Mouse (Mus musculus) testis, adult 2 months (tissue): ENCODE measurements around the gene Esp1. TPM values are rescaled to one million over a fixed set of nuclear protein-coding genes. Genes with fewer than 3 reads are reported as not detected.
"Not testable (repeated sequence)": the region's sequence is repeated elsewhere in the genome, so short reads cannot be mapped to it uniquely, and the experiment has no call there.

Experiments
- H3K27ac ChIP-seq: fragments of 200-500 bp; 2 replicates; pipeline ENCODE4 v1.5.1; 2012; ENCODE audit warnings: low read depth, low read length; ENCODE audit not compliant: control insufficient read depth, insufficient read depth
- H3K27me3 ChIP-seq: fragments of 200-500 bp; 2 replicates; pipeline ENCODE4 v1.6.1; 2012; ENCODE audit warnings: mild to moderate bottlenecking, low read length, moderate library complexity; ENCODE audit not compliant: control insufficient read depth, insufficient read depth
- H3K36me3 ChIP-seq: fragments of 200-500 bp; 2 replicates; pipeline ENCODE4 v1.6.1; 2012; ENCODE audit warnings: mild to moderate bottlenecking, low read length; ENCODE audit not compliant: control insufficient read depth, insufficient read depth
- H3K4me1 ChIP-seq: fragments of 200-500 bp; 2 replicates; pipeline ENCODE4 v1.6.1; 2012; ENCODE audit warnings: low read length; ENCODE audit not compliant: control insufficient read depth, insufficient read depth
- H3K4me3 ChIP-seq: fragments of 200-500 bp; 2 replicates; pipeline ENCODE4 v1.5.1; 2012; ENCODE audit warnings: low read depth, mild to moderate bottlenecking, low read length, moderate library complexity, mixed read lengths; ENCODE audit not compliant: control insufficient read depth
- CTCF ChIP-seq: fragments of 200-500 bp; IDR thresholded peaks from 2 replicates; pipeline ENCODE4 v1.5.1; 2012; ENCODE audit warnings: low read depth, mild to moderate bottlenecking, inconsistent platforms, low read length, moderate library complexity; ENCODE audit not compliant: control insufficient read depth, insufficient read depth, insufficient replicate concordance
- POLR2A ChIP-seq: fragments of 200-500 bp; IDR thresholded peaks from 2 replicates; pipeline ENCODE4 v1.6.1; 2012; ENCODE audit warnings: low read depth, mild to moderate bottlenecking, inconsistent platforms, low read length, moderate library complexity; ENCODE audit not compliant: control insufficient read depth
- polyA plus RNA-seq: library from polyadenylated mRNA; depleted of rRNA; stranded (reverse); fragments of >200 nt; gene quantifications from 2 replicates; pipeline ENCODE4 v1.2.3, GENCODE M21; 2012; rRNA removed

Gene Esp1
- not detected in 2 replicates for polyA plus RNA-seq

DNA sequence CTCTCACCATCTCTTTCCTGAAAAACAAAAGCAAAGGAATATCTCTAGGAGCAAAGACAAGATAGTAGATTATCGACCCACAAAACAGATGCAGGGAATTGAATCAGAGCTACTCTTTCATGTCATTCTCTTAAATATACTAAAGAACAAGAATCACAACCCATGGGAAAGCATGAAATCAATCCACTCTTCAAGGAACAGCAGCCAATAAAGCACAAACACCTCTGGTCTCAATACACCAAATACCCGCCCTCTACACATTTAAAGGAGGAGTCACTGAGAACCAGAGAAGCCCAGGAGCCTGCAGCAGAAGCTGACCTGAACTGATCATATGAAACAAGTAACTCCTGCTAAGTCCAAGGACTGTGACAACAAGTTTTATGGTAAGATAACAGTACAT lies at the start of gene Esp1:
Gene Esp1 (plus strand): TSS at position 301 of the 400 bp plus-strand sequence.
- H3K36me3 ChIP-seq = no peaks in the 10 kb centered on the region
- no peak for TF ChIP-seq CTCF
- TF ChIP-seq POLR2A = no peak
- no peaks in the 10 kb centered on the region for H3K4me1 ChIP-seq
- no peak within 1 kb of the TSS for H3K4me3 ChIP-seq
- no peaks in the 10 kb centered on the region for H3K27me3 ChIP-seq
- H3K27ac ChIP-seq = no peak within 1 kb of the TSS

DNA sequence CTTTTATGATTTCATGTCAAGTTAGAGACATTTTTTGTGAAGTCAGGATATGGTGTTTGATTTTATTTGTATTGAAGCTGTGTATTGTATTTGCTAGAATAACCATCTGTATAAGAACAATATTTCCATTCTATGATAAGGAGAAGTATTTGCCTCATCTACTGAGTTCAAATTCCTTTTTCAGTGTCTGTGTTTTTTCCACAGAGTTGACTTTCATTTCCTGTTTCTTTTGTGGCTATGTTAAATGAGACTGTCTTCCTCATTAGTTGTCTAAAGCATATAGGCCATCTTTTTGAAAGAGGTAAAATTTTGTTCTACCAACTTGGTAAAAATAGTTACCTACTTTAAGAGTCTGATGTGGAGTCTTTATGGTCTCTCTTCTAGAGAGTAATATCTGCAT lies 10.6 kb upstream of the Esp1 start:
- Histone ChIP-seq H3K27ac (no peak overlapping the region), H3K36me3 (no peaks in the 10 kb centered on the region), H3K27me3 (no peaks in the 10 kb centered on the region), H3K4me3 (no peak overlapping the region), H3K4me1 (no peaks in the 10 kb centered on the region)
- TF ChIP-seq POLR2A (no peak), CTCF (no peak)

DNA sequence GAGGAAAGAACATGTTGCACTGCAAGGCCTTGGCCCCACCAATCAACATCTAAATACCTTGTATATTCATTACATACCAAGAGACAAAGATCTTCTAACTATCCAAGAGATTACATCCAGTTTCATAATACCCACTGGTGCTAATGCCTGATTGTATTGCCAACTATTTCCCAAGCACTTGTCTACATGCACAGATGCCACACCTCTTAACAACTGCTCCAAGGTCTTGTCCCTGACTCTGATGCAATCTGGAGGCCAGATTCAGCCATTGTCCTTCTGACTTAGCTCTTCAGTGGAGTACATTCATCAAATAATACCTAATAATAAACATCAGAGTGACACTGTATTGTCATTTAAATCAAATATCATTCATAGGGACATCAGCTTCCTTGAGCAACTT lies 9.9 kb upstream of the Esp1 start:
- H3K27ac ChIP-seq, H3K4me3 ChIP-seq, H3K36me3 ChIP-seq, H3K4me1 ChIP-seq, H3K27me3 ChIP-seq: not testable (repeated sequence)

DNA sequence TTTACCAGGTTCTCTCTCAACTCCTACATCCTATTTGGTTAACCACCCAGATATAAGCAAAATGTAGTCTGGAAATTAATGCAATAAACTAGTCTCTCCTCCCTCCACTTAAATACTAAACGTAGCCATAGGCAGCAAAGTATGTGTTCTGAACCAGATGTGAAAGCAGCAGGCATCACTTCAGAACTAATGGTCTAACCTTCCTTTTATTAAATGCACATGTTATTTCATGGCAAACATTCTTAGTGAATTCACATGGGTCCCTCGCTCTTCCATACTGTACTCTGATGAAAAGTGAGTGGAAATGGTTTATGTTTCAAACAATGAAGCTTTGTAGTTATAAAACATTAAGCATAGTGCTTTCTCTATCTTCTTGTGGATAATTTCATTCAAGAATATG lies 4.4 kb downstream of the Esp1 start:
- H3K27ac ChIP-seq = no peak overlapping the region
- TF ChIP-seq POLR2A (no peak), CTCF (no peak)

DNA sequence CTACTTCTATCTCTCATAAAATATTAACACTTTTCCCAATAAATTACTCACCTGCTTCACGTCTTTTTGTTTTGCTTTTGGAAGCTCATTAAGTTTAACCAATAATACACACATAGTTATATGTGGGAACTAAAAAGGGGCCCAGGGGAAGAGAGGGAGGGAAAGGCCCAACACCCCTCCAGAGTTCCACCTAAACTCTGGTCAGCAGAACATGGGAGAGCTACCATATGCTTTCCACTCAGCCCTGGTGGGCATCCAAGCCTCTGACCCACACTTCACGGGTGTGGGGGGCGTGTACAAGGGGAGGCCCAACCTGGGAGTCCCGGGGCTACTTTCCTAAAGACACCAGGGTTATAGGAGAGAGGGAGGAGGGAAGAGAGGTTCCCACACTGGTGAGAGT lies 4.8 kb downstream of the Esp1 start:
- H3K4me3 ChIP-seq = no peak overlapping the region
- no peaks in the 10 kb centered on the region for H3K36me3 ChIP-seq
- TF ChIP-seq POLR2A (no peak), CTCF (no peak)
- H3K4me1 ChIP-seq = no peaks in the 10 kb centered on the region
- no peak overlapping the region for H3K27ac ChIP-seq
- no peaks in the 10 kb centered on the region for H3K27me3 ChIP-seq

More for the DNA sequence above, 4.4 kb downstream of the Esp1 start:
- no peaks in the 10 kb centered on the region for H3K36me3 ChIP-seq
- H3K4me1 ChIP-seq = no peaks in the 10 kb centered on the region
- H3K4me3 ChIP-seq = no peak overlapping the region
- no peaks in the 10 kb centered on the region for H3K27me3 ChIP-seq

DNA sequence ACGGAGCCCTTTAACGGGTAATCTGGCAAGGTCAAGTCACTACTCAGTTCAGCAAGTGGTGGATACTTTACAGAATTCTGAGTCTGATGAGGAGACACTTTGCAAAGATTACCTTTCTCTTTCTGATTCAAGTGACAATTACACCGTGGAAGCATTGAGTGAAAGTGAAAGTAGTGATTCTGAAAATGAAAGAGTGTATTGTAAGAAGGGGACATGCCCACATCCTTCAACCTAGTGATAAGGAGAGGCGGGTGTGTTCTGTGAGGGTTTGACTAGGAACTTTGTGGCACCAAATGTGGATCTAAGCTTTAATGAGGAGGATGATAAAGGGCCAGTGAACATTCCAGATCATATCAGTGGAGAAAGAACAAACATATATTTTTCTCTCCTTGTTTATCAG lies 36.7 kb downstream of the Esp1 start:
- Histone ChIP-seq H3K4me3 (no peak overlapping the region), H3K36me3 (no peaks in the 10 kb centered on the region), H3K27ac (no peak overlapping the region), H3K27me3 (no peaks in the 10 kb centered on the region), H3K4me1 (no peaks in the 10 kb centered on the region)
- TF ChIP-seq CTCF = no peak

DNA sequence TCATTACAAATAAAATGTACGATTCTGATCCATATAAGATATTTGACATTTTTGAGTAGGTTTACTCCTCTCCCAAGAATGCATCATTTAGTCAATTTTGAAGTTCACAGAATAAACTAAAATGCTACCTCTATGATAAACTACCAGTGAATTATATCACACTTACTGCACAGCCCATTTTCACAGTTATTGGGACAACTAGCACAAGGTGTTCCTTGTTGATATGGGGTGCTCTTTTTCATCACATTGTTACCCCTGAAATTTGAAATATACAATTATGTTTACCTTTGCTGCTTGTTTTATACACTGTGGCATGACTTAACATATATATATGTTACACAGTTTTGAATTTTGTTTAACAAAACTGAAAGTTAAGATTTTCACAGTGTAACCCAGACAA lies 40.2 kb downstream of the Esp1 start:
- Histone ChIP-seq H3K27ac (no peak overlapping the region), H3K4me1 (no peaks in the 10 kb centered on the region), H3K36me3 (no peaks in the 10 kb centered on the region), H3K4me3 (no peak overlapping the region), H3K27me3 (no peaks in the 10 kb centered on the region)
- no peak for TF ChIP-seq CTCF
- TF ChIP-seq POLR2A = no peak

Other genes with a start within 250 kb of the Esp1 start
- not detected in 2 replicates for gene Esp8, start 207.1 kb upstream of the Esp1 start, polyA plus RNA-seq
- not detected in 2 replicates for gene Esp6, start 165.6 kb upstream of the Esp1 start, polyA plus RNA-seq
- gene Esp4, start 128.5 kb upstream of the Esp1 start, polyA plus RNA-seq = not detected in 2 replicates
- gene Esp3, start 95.0 kb upstream of the Esp1 start, polyA plus RNA-seq = not detected in 2 replicates
- gene Crisp2, start 79.9 kb downstream of the Esp1 start, polyA plus RNA-seq = 1,252 and 1,484 TPM in 2 replicates
- gene Rhag, start 84.0 kb downstream of the Esp1 start, polyA plus RNA-seq = 0.04 TPM in 1 of 2 replicates, not detected in the other
- 0.23 and 0.28 TPM in 2 replicates for gene 9130008F23Rik, start 153.4 kb downstream of the Esp1 start, polyA plus RNA-seq
- 0.21 TPM in 1 of 2 replicates, not detected in the other for gene Glyatl3, start 187.2 kb downstream of the Esp1 start, polyA plus RNA-seq
- gene Mut, start 207.6 kb downstream of the Esp1 start, polyA plus RNA-seq = 8.6 and 9.9 TPM in 2 replicates
- 2.6 and 3.3 TPM in 2 replicates for gene Cenpq, start 207.9 kb downstream of the Esp1 start, polyA plus RNA-seq